Mouse (Mus musculus) neutrophil, adult 5-6 weeks (primary cell): ENCODE results near the gene Mr1. TPM values are rescaled to one million over a fixed set of nuclear protein-coding genes. Genes with fewer than 3 reads are reported as not detected.
A peak's percentile ranks its signal among the peaks of the same experiment; 100 is the strongest.

Experiments
- ATAC-seq: fragments of 151-379, 151-347 bp; 2 replicates; pipeline ENCODE4 v1.8.0; 2017; ENCODE audit warnings: mild to moderate bottlenecking, moderate TSS enrichment; ENCODE audit not compliant: insufficient number of reproducible peaks, poor library complexity, low FRiP score, severe bottlenecking; ENCODE audit errors: extremely low read depth
- total RNA-seq: library from RNA; stranded (forward); fragments of 200-1000 nt; gene quantifications from 2 replicates; pipeline ENCODE4 v1.2.3, GENCODE M21; 2017

Gene Mr1
- total RNA-seq, 1 experiment from 2014 or later = 4.9 TPM

GRCm38 (mm10) chr1:155140076-155140475, 6.5 kb downstream of the Mr1 start:
- peak; percentile 96 for ATAC-seq

- no peak for ATAC-seq
Measured at GRCm38 (mm10) chr1:155138795-155139194, 7.8 kb downstream of the Mr1 start.

DNA sequence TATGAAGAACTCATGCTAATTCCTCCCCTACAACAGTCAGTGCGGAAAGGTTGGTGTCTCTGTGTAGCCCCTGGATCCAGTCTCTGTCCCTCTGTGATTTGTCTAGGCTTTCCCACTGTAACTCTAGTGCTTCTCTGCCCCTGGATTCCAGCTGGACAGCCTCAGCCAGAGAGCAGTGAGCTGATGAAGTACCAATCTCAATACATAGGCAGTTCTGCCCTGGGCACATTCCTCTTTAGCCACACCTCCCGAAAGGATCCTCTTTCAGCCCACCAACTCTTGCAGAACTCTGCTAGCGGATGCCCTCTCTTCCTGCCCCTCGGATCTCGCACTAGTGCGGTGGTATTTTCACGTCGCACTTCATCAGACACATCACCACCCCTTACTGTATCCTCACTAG, 11.7 kb downstream of the Mr1 start:
- ATAC-seq = no peak

GRCm38 (mm10) chr1:155127429-155127934, 19.1 kb downstream of the Mr1 start:
- no peak for ATAC-seq

GRCm38 (mm10) chr1:155126716-155127115, 19.9 kb downstream of the Mr1 start:
- no peak for ATAC-seq

DNA sequence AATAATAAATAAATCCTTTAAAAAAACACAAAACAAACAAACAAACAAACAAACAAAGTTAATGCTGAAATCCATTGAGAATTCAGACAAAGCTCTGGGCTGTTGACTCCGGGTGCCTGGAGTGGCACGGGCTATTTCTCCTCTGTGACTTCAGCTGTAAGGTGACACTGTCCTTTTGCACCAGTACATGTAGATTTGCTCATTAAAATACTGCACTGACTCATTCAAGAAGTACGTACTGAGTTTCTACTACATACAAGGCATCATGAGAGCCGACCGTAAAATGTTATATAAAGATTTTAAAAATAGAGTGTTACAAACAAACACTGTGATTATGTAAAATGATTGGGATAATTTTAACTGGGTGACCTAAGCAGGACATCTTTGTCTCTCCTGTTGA, 22.2 kb downstream of the Mr1 start:
- no peak for ATAC-seq

GRCm38 (mm10) chr1:155121977-155122939, 24.4 kb downstream of the Mr1 start:
- no peak for ATAC-seq

DNA sequence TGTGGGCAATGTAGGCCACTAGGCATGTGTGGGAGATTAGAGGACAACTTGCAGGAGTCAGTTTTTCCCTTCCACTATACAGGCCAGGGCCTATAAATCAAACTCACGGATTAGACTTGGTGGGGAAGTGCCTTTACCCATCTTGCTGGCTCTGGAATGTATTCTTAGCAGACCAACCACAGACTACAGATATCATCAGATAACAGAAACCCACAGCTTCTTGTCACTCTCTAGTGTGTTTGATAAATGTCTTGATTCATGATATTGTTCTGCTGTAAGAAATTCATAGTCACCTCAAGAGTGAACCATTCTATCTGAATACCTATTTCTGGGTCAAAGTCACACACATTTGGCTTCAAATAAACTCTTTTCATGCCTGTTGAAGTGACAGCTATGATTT, 26.9 kb downstream of the Mr1 start:
- no peak for ATAC-seq

- no peak for ATAC-seq
Measured at GRCm38 (mm10) chr1:155113946-155114345, 32.7 kb downstream of the Mr1 start.

DNA sequence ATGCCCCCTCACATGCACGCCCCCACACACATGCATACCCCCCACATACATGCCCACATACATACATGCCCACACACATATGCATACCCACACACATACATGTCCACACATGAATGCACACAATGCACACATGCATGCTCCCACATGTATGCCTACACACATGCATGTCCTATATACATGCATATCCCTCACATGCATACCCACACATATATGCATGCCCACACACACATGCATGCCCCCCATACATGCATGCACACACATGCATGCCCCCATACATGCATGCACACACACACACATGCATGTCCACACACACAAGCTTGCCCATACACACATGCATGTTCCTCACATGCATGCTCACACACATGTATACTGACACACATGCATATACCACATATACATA, 33.7 kb downstream of the Mr1 start:
- no peak for ATAC-seq

DNA sequence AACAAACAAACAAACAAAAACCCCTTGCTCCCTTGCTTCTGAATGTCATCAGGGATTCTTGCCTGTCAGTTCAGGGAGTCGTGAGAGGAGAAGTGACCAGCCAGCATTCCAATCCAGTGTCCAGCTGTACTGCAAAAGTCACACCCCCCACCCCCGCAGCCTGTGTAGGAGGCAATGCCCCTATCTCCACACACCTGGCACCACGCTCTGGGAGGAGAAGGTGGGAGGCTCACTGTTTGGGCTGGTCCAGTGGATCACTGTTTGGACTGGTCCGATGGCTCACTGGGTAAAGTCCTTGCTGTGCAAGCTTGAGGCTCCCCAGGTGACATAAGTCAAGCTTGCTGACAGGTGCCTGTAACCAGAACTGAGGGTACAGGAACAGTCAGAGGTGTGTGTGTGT, 34.5 kb downstream of the Mr1 start:
- ATAC-seq = no peak

DNA sequence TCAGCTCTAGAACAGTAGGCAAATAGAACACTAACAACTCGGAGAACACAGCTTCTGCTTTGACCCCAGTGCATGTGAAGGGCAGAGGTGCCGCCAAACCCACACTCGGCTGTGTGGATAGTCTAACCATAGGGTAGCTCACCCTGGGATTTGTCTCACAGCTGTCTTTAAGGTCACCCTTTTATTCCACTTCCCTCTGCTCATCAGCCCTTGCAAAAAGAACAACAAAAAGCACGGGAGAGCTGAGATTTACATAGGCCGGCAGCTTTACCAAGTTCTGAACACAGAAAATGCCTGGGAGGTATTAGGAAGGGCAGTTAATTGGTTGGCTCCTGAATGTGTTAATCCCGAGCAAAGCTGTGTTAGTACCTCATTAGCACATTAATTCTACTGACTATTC, 35.1 kb downstream of the Mr1 start:
- no peak for ATAC-seq

DNA sequence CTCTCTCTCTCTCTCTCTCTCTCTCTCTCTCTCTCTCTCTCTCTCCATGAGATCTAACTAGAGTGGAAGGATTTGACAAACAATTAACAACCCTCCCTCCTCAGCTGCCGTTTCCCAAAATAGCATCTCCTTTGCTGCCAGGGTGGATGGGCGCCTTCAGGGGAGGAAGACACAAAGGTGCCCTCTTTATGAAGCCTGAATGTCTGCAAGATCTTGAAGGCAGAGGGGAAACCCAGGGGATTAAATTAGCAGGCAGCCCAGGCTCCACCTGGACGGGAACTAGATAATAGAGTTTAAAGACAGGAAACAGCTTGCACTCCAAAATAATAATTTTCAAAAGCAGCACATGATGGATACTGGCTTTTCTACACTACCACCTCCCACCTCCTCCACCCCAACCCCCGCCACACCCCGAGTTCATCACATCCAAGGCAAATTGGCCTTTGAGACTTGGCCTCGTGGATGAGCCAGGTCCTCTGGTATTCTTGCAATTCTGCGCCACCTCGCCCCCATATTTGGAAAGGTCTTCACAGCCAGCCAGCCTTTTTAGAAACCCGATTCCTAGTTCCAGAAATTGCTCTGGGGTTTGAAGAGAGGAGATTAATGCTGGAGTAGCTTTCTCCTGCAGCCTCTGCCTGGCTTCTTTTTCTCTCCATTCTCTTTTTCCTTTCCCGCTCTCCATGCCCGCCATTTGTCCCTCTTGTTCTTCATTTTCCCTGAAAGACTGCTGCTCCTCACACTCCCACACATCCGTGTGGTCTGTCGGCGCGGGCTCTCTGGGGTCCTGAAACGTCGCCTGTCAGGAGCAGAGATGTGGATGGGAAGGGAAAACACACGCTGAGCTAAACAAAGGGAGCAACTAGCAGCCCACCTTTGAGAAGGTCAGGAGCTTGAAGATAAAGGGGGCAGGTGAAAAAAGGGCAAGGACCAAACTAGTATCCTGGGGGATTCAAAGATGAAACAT, 36.9 kb downstream of the Mr1 start:
- no peak for ATAC-seq

GRCm38 (mm10) chr1:155108412-155108811, 38.2 kb downstream of the Mr1 start:
- no peak for ATAC-seq

GRCm38 (mm10) chr1:155107843-155108242, 38.8 kb downstream of the Mr1 start:
- no peak for ATAC-seq

GRCm38 (mm10) chr1:155106310-155106709, 40.3 kb downstream of the Mr1 start:
- ATAC-seq = no peak

DNA sequence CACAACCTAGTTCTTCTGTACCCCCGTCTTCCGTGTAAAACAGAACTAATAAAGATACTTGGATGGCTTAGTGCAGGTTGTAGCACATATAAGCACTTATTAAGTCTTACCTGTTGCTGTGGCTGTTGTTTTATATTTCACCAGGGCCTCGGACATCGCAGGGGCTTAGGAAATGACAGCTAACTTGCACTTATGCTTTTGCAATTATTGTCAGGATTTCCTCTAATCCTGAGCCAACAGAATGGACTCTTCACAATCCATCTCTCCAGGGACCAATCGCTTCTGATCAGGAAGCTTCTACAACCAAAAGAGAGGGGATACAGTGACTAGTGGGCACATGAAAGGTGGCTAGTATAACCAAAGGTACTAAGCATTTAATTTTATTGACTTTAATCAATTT, 42.6 kb downstream of the Mr1 start:
- ATAC-seq = no peak

- ATAC-seq = no peak
Measured at GRCm38 (mm10) chr1:155102631-155103030, 44.0 kb downstream of the Mr1 start.

DNA sequence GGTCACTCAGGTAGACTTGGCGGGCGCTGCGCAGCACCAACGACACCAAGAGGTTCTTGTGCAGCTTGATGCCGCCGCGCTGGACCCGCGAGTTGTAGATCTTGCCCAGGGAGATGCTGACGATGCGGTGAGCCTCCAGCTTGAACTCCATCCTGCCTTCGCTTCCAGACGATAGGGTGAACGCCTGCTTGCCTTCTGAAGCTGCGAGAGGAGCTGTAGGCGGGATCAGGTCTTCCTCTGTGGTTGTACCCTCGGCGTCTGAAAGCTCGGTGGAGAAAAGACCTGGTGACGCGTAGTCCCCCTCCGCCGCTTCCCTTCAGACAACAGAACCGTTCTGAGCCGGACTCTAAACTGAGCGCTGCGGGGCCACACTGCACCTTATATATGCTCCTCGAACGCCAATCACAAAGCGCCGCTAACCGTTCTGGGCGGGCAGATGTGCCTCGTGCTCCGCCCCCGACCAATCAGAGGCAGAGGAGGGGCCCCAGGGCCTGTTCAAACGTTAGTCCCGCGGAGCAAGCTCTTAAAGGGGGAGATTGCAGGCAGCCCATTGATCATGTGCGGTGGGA, 47.2 kb downstream of the Mr1 start, which contains the start of gene Ier5:
TSS of gene Ier5 (minus strand) at position 357 of the 569 bp plus-strand sequence.
- ATAC-seq = peak; percentile 89
